In genomic region chr4:18649153-18649552, GRCm38 (mm10) we compare ENCODE assay signal across 9 mouse cellular contexts.
A peak's percentile ranks its signal among the peaks of the same experiment; 100 is the strongest.
DNase-seq lines count a peak whose midpoint lies in the region; ATAC-seq and TF ChIP-seq lines count a peak whose summit lies in the region.
"Had no signal": no experiment of that assay in that cellular context is flagged by ENCODE, and none has a peak within 500 bp of the region (broad histone marks: within the 10 kb centered on the region; RNA-seq: fewer than 3 reads in every experiment).

No protein-coding gene starts in this region.

- ATAC-seq in hindbrain, embryonic 14.5 days (ENCODE audit: low FRiP score): no peak
- ATAC-seq in hindbrain, embryonic 12.5 days (ENCODE audit: low FRiP score): no peak

- no peaks in the 10 kb centered on the region for H3K36me3 ChIP-seq in hindbrain, embryonic 14.5 days (replicated peaks; ENCODE audit: control insufficient read depth, insufficient read depth)
- H3K36me3 ChIP-seq in hindbrain, embryonic 12.5 days: no peaks in the 10 kb centered on the region
- no peaks in the 10 kb centered on the region for H3K36me3 ChIP-seq in ES-E14 (ENCODE audit: control insufficient read depth, insufficient read depth, low read length, poor library complexity, severe bottlenecking)
- H3K36me3 ChIP-seq: embryonic facial prominence, embryonic 15.5 days; limb, embryonic 15.5 days had no signal

- in situ Hi-C loops in ES-E14 (cut with MboI; ENCODE audit: low sequenced_read_pairs in 2 of 2, unreplicated experiment in 2 of 2): no loop called here

- WGBS in hindbrain, embryonic 14.5 days: 48% methylated on average over 1 of the region's 1 CpGs
- 44% methylated on average over 1 of the region's 1 CpGs for WGBS in hindbrain, embryonic 12.5 days

- H3K4me3 ChIP-seq in hindbrain, embryonic 14.5 days (replicated peaks; ENCODE audit: low read length): no peak overlapping the region
- no peak overlapping the region for H3K4me3 ChIP-seq in hindbrain, embryonic 12.5 days
- H3K4me3 ChIP-seq in ES-E14 (ENCODE audit: insufficient read depth in 1 of 2, low read depth in 1 of 2, low read length in 2 of 2, poor library complexity in 1 of 2, severe bottlenecking in 1 of 2): no peak overlapping the region
- H3K4me3 ChIP-seq: embryonic facial prominence, embryonic 15.5 days; limb, embryonic 15.5 days had no signal

- H3K9ac ChIP-seq in hindbrain, embryonic 14.5 days: no peak overlapping the region
- no peak overlapping the region for H3K9ac ChIP-seq in hindbrain, embryonic 12.5 days
- no peak overlapping the region for H3K9ac ChIP-seq in ES-E14 (ENCODE audit: insufficient read depth, low read depth, low read length, poor library complexity, severe bottlenecking)
- H3K9ac ChIP-seq: embryonic facial prominence, embryonic 15.5 days; limb, embryonic 15.5 days had no signal

- DNase-seq in hindbrain, embryonic 14.5 days (ENCODE audit: low spot score): peak; percentile 74
- peak; percentile 43 for DNase-seq in A20 (ENCODE audit: low read depth, low spot score)
- DNase-seq in ES-E14 (ENCODE audit: low read depth, low spot score): peak; percentile 6
- peak; percentile 4 to 12 for DNase-seq in layer of hippocampus, postnatal 36 days
- no peak for DNase-seq in spleen, adult 18-20 months
- no peak for DNase-seq in urinary bladder, adult 2 months (ENCODE audit: low spot score)

- H3K27ac ChIP-seq in hindbrain, embryonic 14.5 days: no peak overlapping the region
- no peak overlapping the region for H3K27ac ChIP-seq in hindbrain, embryonic 12.5 days
- H3K27ac ChIP-seq in ES-E14 (ENCODE audit: insufficient read depth, low read depth, low read length, poor library complexity, severe bottlenecking): no peak overlapping the region
- H3K27ac ChIP-seq: embryonic facial prominence, embryonic 15.5 days; limb, embryonic 15.5 days had no signal

- no peak overlapping the region for H3K4me2 ChIP-seq in hindbrain, embryonic 14.5 days (replicated peaks)
- H3K4me2 ChIP-seq in hindbrain, embryonic 12.5 days (replicated peaks): no peak overlapping the region
- H3K4me2 ChIP-seq: embryonic facial prominence, embryonic 15.5 days; limb, embryonic 15.5 days had no signal

- H3K9me3 ChIP-seq in hindbrain, embryonic 14.5 days (ENCODE audit: control insufficient read depth, low read length): no peaks in the 10 kb centered on the region
- H3K9me3 ChIP-seq in hindbrain, embryonic 12.5 days (replicated peaks): no peaks in the 10 kb centered on the region
- no peaks in the 10 kb centered on the region for H3K9me3 ChIP-seq in ES-E14 (ENCODE audit: control insufficient read depth, insufficient read depth, low read depth, low read length)
- H3K9me3 ChIP-seq: embryonic facial prominence, embryonic 15.5 days; limb, embryonic 15.5 days had no signal

- no peaks in the 10 kb centered on the region for H3K27me3 ChIP-seq in hindbrain, embryonic 14.5 days (ENCODE audit: control insufficient read depth, insufficient read depth, low read length)
- no peaks in the 10 kb centered on the region for H3K27me3 ChIP-seq in hindbrain, embryonic 12.5 days
- H3K27me3 ChIP-seq: embryonic facial prominence, embryonic 15.5 days; limb, embryonic 15.5 days had no signal

- no peaks in the 10 kb centered on the region for H3K4me1 ChIP-seq in hindbrain, embryonic 14.5 days (replicated peaks; ENCODE audit: control insufficient read depth, insufficient read depth, low read length)
- no peaks in the 10 kb centered on the region for H3K4me1 ChIP-seq in hindbrain, embryonic 12.5 days
- no peaks in the 10 kb centered on the region for H3K4me1 ChIP-seq in ES-E14 (ENCODE audit: control insufficient read depth in 2 of 2, insufficient read depth in 2 of 2, low read length in 2 of 2, poor library complexity in 1 of 2)
- H3K4me1 ChIP-seq: embryonic facial prominence, embryonic 15.5 days; limb, embryonic 15.5 days had no signal

TF ChIP-seq in ES-E14, 5 proteins besides CTCF, POLR2A, EP300 and RAD21:
- TF ChIP-seq ZC3H11A (IDR thresholded peaks at IDR 0.05; ENCODE audit: borderline replicate concordance, low read depth, low read length) (peak; percentile 51; the same call in 1 of the 2 replicates), CHD2 (IDR thresholded peaks at IDR 0.05; ENCODE audit: low read depth, low read length) (no peak)
TF ChIP-seq in ES-E14: peak in this region for 1.

Comparison
In these comparisons a context has a peak if more than half of its experiments do, and no peak if none do; other contexts are left out.
1. DNase-seq: peak in hindbrain, embryonic 14.5 days (single experiment), A20 (single experiment), ES-E14 (single experiment) and layer of hippocampus, postnatal 36 days (2 of 2); none in spleen, adult 18-20 months (0 of 2) and urinary bladder, adult 2 months (single experiment).